Mouse (Mus musculus) C3H10T1/2 (cell line): Measurements from ENCODE around the gene Avpr2. TPM values are rescaled to one million over a fixed set of nuclear protein-coding genes. Genes with fewer than 3 reads are reported as not detected.

ENCODE experiments used
- polyA plus RNA-seq, 2 experiments: library from polyadenylated mRNA; unstranded; fragments of >200 nt; fragmentation: generic; extraction: Trizol; gene quantifications; one replicate each; pipeline ENCODE4 v1.2.1; 2012; ENCODE audit warnings: missing spikeins in 2 of 2

The Avpr2 gene
- polyA plus RNA-seq = under 1 TPM in 1 of 2 experiments, not detected in 1; 0.04 TPM

GRCm38 (mm10) chrX:73891551-73892152, at the start of gene Avpr2:
Gene Avpr2 (plus strand): TSS chrX:73892102.

GRCm38 (mm10) chrX:73895719-73896118, 3.8 kb downstream of the Avpr2 start, which contains the start of gene L1cam:
Gene L1cam (minus strand): TSS chrX:73896105.

GRCm38 (mm10) chrX:73921823-73922549, 30.1 kb downstream of the Avpr2 start, which contains the start of the genes Arhgap4 and Naa10:
Gene Arhgap4 (minus strand): TSS chrX:73921870.
Gene Naa10 (minus strand): TSS chrX:73921944.

GRCm38 (mm10) chrX:73930402-73931062, 38.6 kb downstream of the Avpr2 start, which contains the start of gene Renbp:
Gene Renbp (minus strand): TSS chrX:73930850.

Other genes with a start within 250 kb of the Avpr2 start
- under 1 TPM in 1 of 2 experiments, not detected in 1; 0.04 TPM for gene Pnck, start 232.0 kb upstream of the Avpr2 start, polyA plus RNA-seq
- gene Slc6a8, start 219.0 kb upstream of the Avpr2 start, polyA plus RNA-seq = 10 to 100 TPM; 44.2 to 57.7 TPM
- gene Bcap31, start 175.9 kb upstream of the Avpr2 start, polyA plus RNA-seq = 100 to 1,000 TPM; 193 to 264 TPM
- 10 to 100 TPM in 1 of 2 experiments, 1 to 10 TPM in 1; 9.6 to 31.9 TPM for gene Abcd1, start 175.5 kb upstream of the Avpr2 start, polyA plus RNA-seq
- gene Plxnb3, start 135.0 kb upstream of the Avpr2 start, polyA plus RNA-seq = under 1 TPM; 0.01 to 0.14 TPM
- gene Srpk3, start 117.7 kb upstream of the Avpr2 start, polyA plus RNA-seq = under 1 TPM; 0.05 TPM
- gene Idh3g, start 105.2 kb upstream of the Avpr2 start, polyA plus RNA-seq = 100 to 1,000 TPM; 163 to 221 TPM
- 100 to 1,000 TPM; 325 to 480 TPM for gene Ssr4, start 105.1 kb upstream of the Avpr2 start, polyA plus RNA-seq
- gene Pdzd4, start 67.1 kb upstream of the Avpr2 start, polyA plus RNA-seq = 10 to 100 TPM in 1 of 2 experiments, 1 to 10 TPM in 1; 6.4 to 20.0 TPM
- gene L1cam, start 4.0 kb downstream of the Avpr2 start, polyA plus RNA-seq = 1 to 10 TPM in 1 of 2 experiments, under 1 TPM in 1; 0.99 to 3.3 TPM
- under 1 TPM; 0.06 to 0.70 TPM for gene Arhgap4, start 29.8 kb downstream of the Avpr2 start, polyA plus RNA-seq
- 100 to 1,000 TPM; 112 to 318 TPM for gene Naa10, start 29.8 kb downstream of the Avpr2 start, polyA plus RNA-seq
- gene Renbp, start 38.7 kb downstream of the Avpr2 start, polyA plus RNA-seq = 100 to 1,000 TPM in 1 of 2 experiments, 10 to 100 TPM in 1; 72.0 to 105 TPM
- 10 to 100 TPM; 20.7 to 43.7 TPM for gene Hcfc1, start 74.3 kb downstream of the Avpr2 start, polyA plus RNA-seq
- 10 to 100 TPM; 18.9 to 33.1 TPM for gene Irak1, start 131.8 kb downstream of the Avpr2 start, polyA plus RNA-seq
- gene Opn1mw, start 235.4 kb downstream of the Avpr2 start, polyA plus RNA-seq = under 1 TPM; 0.05 to 0.50 TPM
- 1 to 10 TPM; 6.4 to 8.6 TPM for gene Mecp2, start 243.3 kb downstream of the Avpr2 start, polyA plus RNA-seq